Mouse (Mus musculus): ENCODE data around the gene Atp6v1a.

DNA sequence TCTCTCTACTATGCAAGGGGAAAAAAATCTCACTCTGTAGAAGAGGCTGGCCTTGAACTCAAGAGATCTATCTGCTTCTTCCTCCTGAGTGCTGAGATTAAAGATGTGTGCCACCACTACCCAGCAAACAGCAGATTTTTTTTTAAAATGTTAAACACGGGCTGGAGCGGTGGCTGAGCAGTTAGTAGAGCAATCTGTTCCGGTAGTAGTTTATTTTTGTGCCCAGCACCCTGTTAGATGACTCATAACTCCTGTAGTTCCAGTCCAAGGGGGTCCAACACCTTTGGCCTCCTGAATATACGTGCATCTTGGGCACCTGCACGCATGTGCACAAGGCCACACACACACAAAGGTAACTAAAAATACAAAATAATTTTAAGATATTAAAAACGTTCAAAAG lies 16.9 kb downstream of the Atp6v1a start:
- TF ChIP-seq POLR2A (IDR thresholded peaks at IDR 0.05; ENCODE audit: low read depth, low read length) (no peak), CTCF (conservative IDR thresholded peaks at IDR 0.05; ENCODE audit: insufficient read depth, insufficient read length, low read depth, low read length) (no peak)
